Mouse (Mus musculus): Measurements from ENCODE around the gene Mrpl53.
"Not testable (repeated sequence)": the region's sequence is repeated elsewhere in the genome, so short reads cannot be mapped to it uniquely, and the experiment has no call there.

Gene Mrpl53

GRCm38 (mm10) chr6:83145209-83145608 lies 36.4 kb downstream of the Mrpl53 start:
- no peak for DNase-seq (ENCODE audit: low read depth, low spot score)

GRCm38 (mm10) chr6:83145805-83146204 lies 37.0 kb downstream of the Mrpl53 start:
- DNase-seq (ENCODE audit: low read depth, low spot score) = no peak

GRCm38 (mm10) chr6:83147280-83147679 lies 38.4 kb downstream of the Mrpl53 start:
- no peak for DNase-seq (ENCODE audit: low read depth, low spot score)

- DNase-seq (ENCODE audit: low read depth, low spot score) = no peak
Measured at GRCm38 (mm10) chr6:83151721-83152120, 42.9 kb downstream of the Mrpl53 start.

DNA sequence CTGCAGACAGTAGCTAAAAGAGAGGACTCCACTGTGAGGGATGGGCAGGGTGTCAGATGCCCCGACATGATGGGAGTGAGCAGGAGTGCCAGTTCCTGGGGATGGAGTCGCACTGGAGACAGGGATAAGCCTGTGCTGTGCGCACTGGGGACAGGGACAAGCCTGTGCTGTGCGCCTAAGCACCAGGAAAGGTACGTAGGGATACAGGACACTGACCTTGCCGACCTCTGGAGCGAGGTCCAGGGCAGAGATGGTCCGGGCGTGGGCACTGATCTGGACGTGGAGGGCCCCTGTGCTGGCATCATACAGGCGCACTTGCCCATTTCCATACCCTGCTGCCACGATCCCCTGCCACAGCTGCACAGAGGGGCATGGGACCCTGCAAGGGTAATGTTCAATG lies 44.2 kb downstream of the Mrpl53 start:
- DNase-seq (ENCODE audit: low read depth, low spot score) = no peak

DNA sequence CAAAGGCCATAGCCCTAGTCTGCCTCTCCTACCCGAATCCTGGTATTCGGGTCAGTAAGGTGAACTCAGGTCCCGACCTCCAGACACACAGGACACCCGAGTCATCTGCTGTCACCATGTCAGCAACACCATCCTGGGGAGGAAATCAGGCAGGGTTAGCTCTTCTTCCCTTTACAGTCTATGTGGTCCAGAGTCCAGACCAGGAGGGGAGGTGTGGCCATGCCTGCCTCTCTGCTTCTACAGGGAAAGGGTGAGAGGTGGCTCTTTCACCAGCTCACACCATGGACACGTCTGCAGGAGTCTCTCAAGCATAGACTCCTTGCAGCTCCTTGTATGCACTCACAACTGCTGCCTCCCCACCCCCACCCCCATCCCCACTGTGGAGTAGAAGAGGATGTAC lies 44.6 kb downstream of the Mrpl53 start:
- no peak for DNase-seq (ENCODE audit: low read depth, low spot score)

- no peak for DNase-seq (ENCODE audit: low read depth, low spot score)
Measured at GRCm38 (mm10) chr6:83155552-83156238, 46.9 kb downstream of the Mrpl53 start.

DNA sequence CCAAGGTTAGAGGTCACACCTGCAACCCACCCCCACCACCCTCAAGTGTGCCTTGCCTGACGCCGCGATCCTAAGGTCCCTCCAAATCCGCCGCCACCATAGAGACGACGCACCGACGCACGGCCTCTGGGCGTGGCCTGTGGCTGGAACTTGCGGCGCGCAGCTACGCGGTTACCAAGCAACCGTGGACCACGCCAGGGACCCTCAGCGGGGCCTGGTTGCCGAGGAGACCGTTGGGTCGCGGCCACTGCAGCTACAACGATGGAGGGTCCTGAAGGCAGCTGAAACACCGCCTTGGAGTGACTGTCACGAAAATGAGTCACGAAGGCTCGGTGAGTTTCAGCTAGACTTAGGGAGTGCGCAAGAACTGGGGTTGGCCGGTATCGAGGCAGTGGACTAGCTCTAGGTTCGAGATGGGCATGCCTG lies 47.4 kb downstream of the Mrpl53 start, which contains the start of the genes Wdr54 and 1700003E16Rik:
Gene Wdr54 (minus strand): TSS at position 139 of the 426 bp plus-strand sequence.
Gene 1700003E16Rik (plus strand): TSS at position 146 of the 426 bp plus-strand sequence.
- DNase-seq (ENCODE audit: low read depth, low spot score) = no peak

GRCm38 (mm10) chr6:83159456-83159855 lies 50.6 kb downstream of the Mrpl53 start:
- DNase-seq (ENCODE audit: low read depth, low spot score) = not testable (repeated sequence)

All from skeletal muscle tissue, adult 2 months (tissue).